Mouse (Mus musculus) MEL (cell line): Measurements from ENCODE around the gene Kcnd1. TPM values are rescaled to one million over a fixed set of nuclear protein-coding genes. Genes with fewer than 3 reads are reported as not detected.

ENCODE experiments used
- DNase-seq: peaks from one replicate; pipeline ENCODE4 v3.0.0; 2011; ENCODE audit warnings: low read depth, low spot score
- H3K27ac ChIP-seq: 2 replicates; pipeline ENCODE4 v1.5.1; 2012; ENCODE audit warnings: low read depth, mild to moderate bottlenecking, control low read depth, low read length, moderate library complexity; ENCODE audit not compliant: control insufficient read depth
- H3K27me3 ChIP-seq, 2 experiments: fragments of 150-350 bp in 1 of 2; sonication (generic) in 1 of 2; 2 replicates each; pipeline ENCODE4 v1.6.1; 2012; ENCODE audit warnings: low read length in 2 of 2, mild to moderate bottlenecking in 2 of 2, improper control_type of control experiment in 1 of 2, moderate library complexity in 1 of 2; ENCODE audit not compliant: insufficient read depth in 2 of 2, control insufficient read depth in 1 of 2
- H3K36me3 ChIP-seq, 2 experiments: 2 replicates each; pipeline ENCODE4 v1.6.1; 2012 to 2014; ENCODE audit warnings: low read length in 2 of 2, improper control_type of control experiment in 1 of 2, inconsistent platforms in 1 of 2, mild to moderate bottlenecking in 1 of 2; ENCODE audit not compliant: insufficient read depth in 2 of 2, control insufficient read depth in 1 of 2
- H3K4me1 ChIP-seq, 2 experiments: fragments of 150-350 bp in 1 of 2; sonication (generic) in 1 of 2; 2 replicates each; pipeline ENCODE4 v1.6.1; 2012; ENCODE audit warnings: low read length in 2 of 2, improper control_type of control experiment in 1 of 2, mild to moderate bottlenecking in 1 of 2; ENCODE audit not compliant: insufficient read depth in 2 of 2, control insufficient read depth in 1 of 2
- H3K4me3 ChIP-seq, 2 experiments: fragments of 150-350 bp in 1 of 2; sonication (generic) in 1 of 2; 2 replicates each; pipeline ENCODE4 v1.5.1; 2012; ENCODE audit warnings: low read depth in 2 of 2, low read length in 2 of 2, mild to moderate bottlenecking in 2 of 2, moderate library complexity in 2 of 2, control low read depth in 1 of 2, improper control_type of control experiment in 1 of 2; ENCODE audit not compliant: control insufficient read depth in 1 of 2, insufficient read depth in 1 of 2
- H3K79me2 ChIP-seq: 2 replicates; pipeline ENCODE4 v1.6.1; 2012; ENCODE audit warnings: mild to moderate bottlenecking, low read length, moderate library complexity; ENCODE audit not compliant: control insufficient read depth, poor library complexity, insufficient read depth
- H3K9ac ChIP-seq: 2 replicates; pipeline ENCODE4 v1.6.1; 2012; ENCODE audit warnings: low read depth, mild to moderate bottlenecking, control low read depth, low read length, moderate library complexity; ENCODE audit not compliant: control insufficient read depth, poor library complexity, severe bottlenecking
- H3K9me3 ChIP-seq: fragments of 150-350 bp; sonication (generic); replicated peaks from 2 replicates; pipeline ENCODE4 v1.6.1; 2012; ENCODE audit warnings: mild to moderate bottlenecking, low read length, improper control_type of control experiment, moderate library complexity; ENCODE audit not compliant: insufficient read depth
- BHLHE40 ChIP-seq: IDR thresholded peaks from 2 replicates; pipeline ENCODE4 v1.6.1; 2012; ENCODE audit warnings: low read depth, mild to moderate bottlenecking, inconsistent platforms, low read length, improper control_type of control experiment, borderline replicate concordance
- CHD1 ChIP-seq: IDR thresholded peaks from 2 replicates; pipeline ENCODE4 v1.6.1; 2012; ENCODE audit warnings: low read depth, mild to moderate bottlenecking, inconsistent platforms, low read length, improper control_type of control experiment
- ETS1 ChIP-seq: IDR thresholded peaks from 2 replicates; pipeline ENCODE4 v1.6.1; 2012; ENCODE audit warnings: low read depth, mild to moderate bottlenecking, inconsistent platforms, low read length, improper control_type of control experiment, moderate library complexity
- GABPA ChIP-seq: IDR thresholded peaks from 2 replicates; pipeline ENCODE4 v1.6.1; 2012; ENCODE audit warnings: low read depth, mild to moderate bottlenecking, inconsistent platforms, low read length, improper control_type of control experiment, moderate library complexity
- GATA1 ChIP-seq: IDR thresholded peaks from 2 replicates; pipeline ENCODE4 v1.6.1; 2011; ENCODE audit warnings: low read depth, low read length, improper control_type of control experiment
- JUND ChIP-seq: IDR thresholded peaks from 2 replicates; pipeline ENCODE4 v1.6.1; 2011; ENCODE audit warnings: low read depth, mild to moderate bottlenecking, improper control_type of control experiment, low read length
- MAFK ChIP-seq: IDR thresholded peaks from 2 replicates; pipeline ENCODE4 v1.6.1; 2011; ENCODE audit warnings: low read depth, mild to moderate bottlenecking, low read length, improper control_type of control experiment, borderline replicate concordance
- MAX ChIP-seq: IDR thresholded peaks from 2 replicates; pipeline ENCODE4 v1.6.1; 2011; ENCODE audit warnings: low read length, improper control_type of control experiment
- MAZ ChIP-seq: IDR thresholded peaks from 2 replicates; pipeline ENCODE4 v1.6.1; 2012; ENCODE audit warnings: low read depth, mild to moderate bottlenecking, inconsistent platforms, low read length, improper control_type of control experiment
- MXI1 ChIP-seq: IDR thresholded peaks from 2 replicates; pipeline ENCODE4 v1.6.1; 2011; ENCODE audit warnings: mild to moderate bottlenecking, low read depth, low read length, improper control_type of control experiment
- MYB ChIP-seq: IDR thresholded peaks from 2 replicates; pipeline ENCODE4 v1.6.1; 2011; ENCODE audit warnings: mild to moderate bottlenecking, low read depth, low read length, improper control_type of control experiment
- NELFE ChIP-seq: IDR thresholded peaks from 2 replicates; pipeline ENCODE4 v1.6.1; 2011; ENCODE audit warnings: low read depth, low read length, improper control_type of control experiment
- POLR2AphosphoS2 ChIP-seq: IDR thresholded peaks from 2 replicates; pipeline ENCODE4 v1.6.1; 2011; ENCODE audit warnings: low read length, improper control_type of control experiment
- RAD21 ChIP-seq: IDR thresholded peaks from 2 replicates; pipeline ENCODE4 v1.6.1; 2011; ENCODE audit warnings: mild to moderate bottlenecking, low read depth, low read length, improper control_type of control experiment
- SIN3A ChIP-seq: IDR thresholded peaks from 2 replicates; pipeline ENCODE4 v1.6.1; 2012; ENCODE audit warnings: low read length, improper control_type of control experiment, inconsistent platforms
- TCF12 ChIP-seq: IDR thresholded peaks from 2 replicates; pipeline ENCODE4 v1.6.1; 2014; ENCODE audit warnings: low read depth, mild to moderate bottlenecking, inconsistent platforms, low read length, improper control_type of control experiment, moderate library complexity
- USF1 ChIP-seq: IDR thresholded peaks from 2 replicates; pipeline ENCODE4 v1.6.1; 2014; ENCODE audit warnings: low read depth, mild to moderate bottlenecking, inconsistent platforms, low read length, improper control_type of control experiment, moderate library complexity
- ZKSCAN1 ChIP-seq: IDR thresholded peaks from 2 replicates; pipeline ENCODE4 v1.6.1; 2012; ENCODE audit warnings: low read depth, mild to moderate bottlenecking, inconsistent platforms, low read length, improper control_type of control experiment, moderate library complexity
- polyA plus RNA-seq, 2 experiments: library from polyadenylated mRNA; stranded (reverse) in 1 of 2; unstranded in 1 of 2; fragments of >175 nt in 1 of 2; fragments of >200 nt in 1 of 2; gene quantifications; 2 replicates each; pipeline versions ENCODE4 v1.2.1 to v1.2.4; 2012; ENCODE audit warnings: low replicate concordance in 2 of 2, low read depth in 1 of 2; ENCODE audit not compliant: insufficient read length in 2 of 2, insufficient read depth in 1 of 2, missing spikeins in 1 of 2
- total RNA-seq: library from RNA; depleted of rRNA; stranded (reverse); fragments of 300-350 nt; gene quantifications from 2 replicates; pipeline ENCODE4 v1.2.3, GENCODE M21; 2012

The Kcnd1 gene
- total and polyA plus RNA-seq, 3 experiments, result 0.31 to 1.4 TPM; not detected in 1

DNA sequence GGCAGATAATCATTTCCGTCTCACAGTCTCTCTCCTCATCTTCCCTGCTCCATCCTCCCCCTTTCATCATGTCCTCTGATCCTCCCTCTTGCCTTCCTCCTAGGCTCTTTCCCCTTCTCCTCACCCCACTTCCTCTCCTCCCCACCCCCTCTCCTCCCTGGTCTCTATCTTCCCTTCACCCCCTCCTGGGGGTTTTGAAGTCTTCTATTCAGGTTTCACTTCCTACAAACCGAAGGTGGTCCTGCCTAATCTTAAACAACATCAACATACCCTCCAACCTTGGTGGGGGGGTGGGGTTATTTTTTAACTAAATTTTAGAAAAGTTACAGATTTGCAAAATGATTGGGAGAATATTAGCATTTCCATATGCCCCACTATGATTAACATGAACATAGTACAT lies 46.4 kb downstream of the Kcnd1 start:
- no peak overlapping the region for H3K9ac ChIP-seq
- H3K79me2 ChIP-seq, result peaks cover 9% of the 10 kb centered on the region
- H3K27ac ChIP-seq, result no peak overlapping the region
- no peaks in the 10 kb centered on the region for H3K9me3 ChIP-seq
- no peaks in the 10 kb centered on the region for H3K27me3 ChIP-seq
- H3K4me1 ChIP-seq, result no peaks in the 10 kb centered on the region
- no peak overlapping the region for H3K4me3 ChIP-seq
- H3K36me3 ChIP-seq, result peaks cover 3 to 29% of the 10 kb centered on the region in 2 experiments; a peak in 2 of 4 replicates
- no peak for DNase-seq
- TF ChIP-seq JUND, result no peak
- no peak for TF ChIP-seq TCF12
- no peak for TF ChIP-seq BHLHE40
- no peak for TF ChIP-seq POLR2AphosphoS2
- no peak for TF ChIP-seq CHD1
- TF ChIP-seq MXI1, result no peak
- TF ChIP-seq MYB, result no peak
- no peak for TF ChIP-seq GABPA
- TF ChIP-seq USF1, result no peak
- no peak for TF ChIP-seq GATA1
- TF ChIP-seq ZKSCAN1, result no peak
- TF ChIP-seq MAFK, result no peak
- TF ChIP-seq ETS1, result no peak
- no peak for TF ChIP-seq MAX

- H3K9me3 ChIP-seq, result no peaks in the 10 kb centered on the region
- H3K79me2 ChIP-seq, result peaks cover 9% of the 10 kb centered on the region
- no peaks in the 10 kb centered on the region for H3K27me3 ChIP-seq
- peaks cover 0 to 26% of the 10 kb centered on the region in 2 experiments; a peak in 2 of 4 replicates for H3K36me3 ChIP-seq
- no peaks in the 10 kb centered on the region for H3K4me1 ChIP-seq
- TF ChIP-seq RAD21, result no peak
- TF ChIP-seq BHLHE40, result no peak
- TF ChIP-seq NELFE, result no peak
- no peak for TF ChIP-seq SIN3A
- TF ChIP-seq MAZ, result no peak
- no peak for DNase-seq
- H3K4me3 ChIP-seq, result no peak overlapping the region
- no peak overlapping the region for H3K27ac ChIP-seq
- H3K9ac ChIP-seq, result no peak overlapping the region
Observed at GRCm38 (mm10) chrX:7869826-7870225, 47.7 kb downstream of the Kcnd1 start.
